Mouse (Mus musculus) myocyte (in vitro differentiated cells): ENCODE data around the gene Il12b.

ENCODE experiments used
- MAX ChIP-seq: IDR thresholded peaks from one replicate; pipeline ENCODE4 v1.6.1; 2011; ENCODE audit warnings: low read depth, mild to moderate bottlenecking, control low read depth
- POLR2A ChIP-seq: IDR thresholded peaks from one replicate; pipeline ENCODE4 v1.6.1; 2011; ENCODE audit warnings: low read depth, mild to moderate bottlenecking, control low read depth, moderate library complexity; ENCODE audit not compliant: insufficient read length
- REST ChIP-seq: IDR thresholded peaks from one replicate; pipeline ENCODE4 v1.6.1; 2011; ENCODE audit warnings: mild to moderate bottlenecking, control low read depth, moderate library complexity; ENCODE audit not compliant: insufficient read depth, insufficient read length
- TCF12 ChIP-seq: IDR thresholded peaks from one replicate; pipeline ENCODE4 v1.6.1; 2011; ENCODE audit warnings: mild to moderate bottlenecking, control low read depth; ENCODE audit not compliant: poor library complexity, insufficient read depth, severe bottlenecking
- TCF3 ChIP-seq: IDR thresholded peaks from one replicate; pipeline ENCODE4 v1.6.1; 2011; ENCODE audit warnings: low read depth, control low read depth; ENCODE audit not compliant: insufficient read length
- USF1 ChIP-seq: IDR thresholded peaks from one replicate; pipeline ENCODE4 v1.6.1; 2011; ENCODE audit warnings: low read depth, mild to moderate bottlenecking, control low read depth, moderate library complexity

DNA sequence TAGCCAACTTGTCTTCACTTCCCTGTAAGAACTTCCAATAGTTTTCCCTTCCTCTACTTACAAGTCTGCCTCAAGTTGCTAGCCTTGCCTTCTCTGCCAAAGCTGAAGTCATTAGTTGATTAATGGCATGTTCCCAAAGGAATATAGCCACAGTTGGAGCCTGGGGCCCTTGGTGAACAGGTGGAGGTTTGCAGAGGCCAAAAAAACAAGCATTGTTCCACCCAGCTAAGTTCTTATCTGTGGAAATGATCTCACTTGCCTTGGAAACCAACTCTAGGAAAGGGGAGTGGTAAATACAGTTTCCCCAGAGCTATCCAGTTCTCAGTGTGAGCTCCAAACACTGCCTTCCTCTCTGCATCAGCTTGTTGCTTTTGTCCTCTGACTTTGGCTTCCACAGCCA is 35.3 kb upstream of the Il12b start:
- TF ChIP-seq POLR2A (no peak), TCF3 (no peak), USF1 (no peak), REST (no peak), TCF12 (no peak), MAX (no peak)
